Mouse (Mus musculus) heart, adult 2 months (tissue): ENCODE measurements around the gene Slc16a1.

Source experiments
- CTCF ChIP-seq: fragments of 200-600 bp; IDR thresholded peaks from 2 replicates; pipeline ENCODE4 v1.8.1; 2022; ENCODE audit warnings: antibody characterized with exemption, mild to moderate bottlenecking, moderate library complexity
- EP300 ChIP-seq: fragments of 200-500 bp; IDR thresholded peaks from 2 replicates; pipeline ENCODE4 v1.6.1; 2011; ENCODE audit warnings: low read depth, low read length, control low read depth; ENCODE audit not compliant: insufficient read depth
- POLR2A ChIP-seq: fragments of 200-500 bp; IDR thresholded peaks from 2 replicates; pipeline ENCODE4 v1.6.1; 2011; ENCODE audit warnings: mild to moderate bottlenecking, low read depth, low read length, control low read depth; ENCODE audit not compliant: insufficient read depth

DNA sequence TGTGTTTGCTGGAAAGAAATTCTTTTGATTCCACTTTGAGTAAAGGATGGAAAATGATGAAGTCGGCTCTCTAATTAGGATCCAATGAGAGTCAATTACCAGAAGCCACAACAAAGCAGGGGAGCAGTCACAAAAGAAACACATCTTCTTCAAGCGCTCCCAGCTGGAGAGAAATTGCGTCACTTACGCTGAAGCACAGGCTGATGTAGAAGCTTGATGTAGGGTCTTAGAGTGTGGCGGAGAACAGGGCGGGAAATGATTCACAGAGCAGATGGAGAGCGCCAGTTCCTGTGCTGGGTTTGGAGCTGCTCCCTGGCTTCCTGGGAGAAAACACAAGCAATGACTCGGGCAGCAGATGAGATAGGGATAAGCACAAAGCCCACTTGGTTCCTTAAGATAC is 40.4 kb downstream of the Slc16a1 start:
- TF ChIP-seq CTCF = no peak
- no peak for TF ChIP-seq POLR2A
- no peak for TF ChIP-seq EP300
